Mouse (Mus musculus): ENCODE data around the gene Rtl8c.
A peak's percentile ranks its signal among the peaks of the same experiment; 100 is the strongest.
"Not testable (repeated sequence)": the region's sequence is repeated elsewhere in the genome, so short reads cannot be mapped to it uniquely, and the experiment has no call there.

The Rtl8c gene

DNA sequence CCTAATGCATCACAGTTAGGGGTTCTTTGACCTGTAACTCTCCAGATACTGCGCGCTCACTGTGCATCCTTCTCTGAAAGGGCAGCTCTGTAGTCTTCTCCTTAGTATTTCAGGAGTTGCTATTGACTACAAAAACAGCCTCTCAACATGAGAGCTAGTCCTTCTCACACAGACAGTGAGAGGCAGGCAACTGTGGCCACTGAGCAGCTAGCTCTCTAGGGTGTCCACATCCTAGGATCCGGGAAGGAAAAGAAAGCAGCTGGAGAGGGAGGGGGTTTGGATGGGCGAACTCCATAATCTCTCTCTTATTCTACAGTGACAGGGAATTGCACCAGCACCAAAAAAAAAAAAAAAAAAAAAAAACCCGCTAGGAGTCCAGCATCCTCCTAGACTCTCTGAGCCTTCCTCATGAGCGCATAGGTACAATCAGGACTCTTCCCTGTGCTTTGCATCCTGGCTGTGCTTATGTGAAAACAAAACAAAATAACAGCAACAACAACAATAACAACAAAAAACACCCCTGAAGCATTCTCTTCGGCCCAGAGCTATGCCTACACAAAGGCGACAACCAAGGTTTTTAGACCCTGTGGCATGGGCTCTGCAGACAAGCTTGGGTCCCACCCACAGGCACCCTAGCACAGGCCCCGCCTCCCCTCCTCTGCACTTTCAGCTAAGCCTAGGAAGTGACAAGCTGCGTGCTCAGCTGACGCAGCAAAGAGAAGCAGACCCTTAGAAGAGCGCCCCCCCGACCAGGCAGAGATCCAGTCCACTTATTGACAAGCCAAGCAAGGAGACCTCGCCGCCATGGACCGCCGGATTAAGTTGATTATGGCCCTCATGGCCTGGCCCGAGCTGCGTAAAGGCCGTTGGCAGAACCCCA lies at the start of gene Rtl8c:
Gene Rtl8c (plus strand): TSS at position 791 of the 880 bp plus-strand sequence.
- peak; percentile 64 for DNase-seq (ENCODE audit: low spot score)

DNA sequence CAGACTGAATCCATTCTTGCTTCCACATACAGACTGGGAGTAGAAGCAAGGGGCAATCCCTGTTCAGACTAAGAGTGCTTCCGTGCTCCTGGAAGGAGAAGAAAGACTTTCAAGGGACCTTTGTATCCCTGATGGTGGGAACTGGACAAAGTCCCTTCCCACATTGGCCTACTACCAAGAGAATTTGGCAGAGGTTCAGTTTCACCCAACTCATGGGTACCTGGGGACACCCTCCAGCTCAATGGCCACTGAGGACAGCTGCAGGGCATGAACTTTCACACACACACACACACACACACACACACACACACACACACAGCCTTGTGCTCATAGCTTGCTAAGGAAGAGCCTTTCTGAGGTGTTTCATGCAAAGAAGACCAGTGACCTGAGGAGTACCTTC lies 28.5 kb upstream of the Rtl8c start:
- no peak for DNase-seq (ENCODE audit: low spot score)

DNA sequence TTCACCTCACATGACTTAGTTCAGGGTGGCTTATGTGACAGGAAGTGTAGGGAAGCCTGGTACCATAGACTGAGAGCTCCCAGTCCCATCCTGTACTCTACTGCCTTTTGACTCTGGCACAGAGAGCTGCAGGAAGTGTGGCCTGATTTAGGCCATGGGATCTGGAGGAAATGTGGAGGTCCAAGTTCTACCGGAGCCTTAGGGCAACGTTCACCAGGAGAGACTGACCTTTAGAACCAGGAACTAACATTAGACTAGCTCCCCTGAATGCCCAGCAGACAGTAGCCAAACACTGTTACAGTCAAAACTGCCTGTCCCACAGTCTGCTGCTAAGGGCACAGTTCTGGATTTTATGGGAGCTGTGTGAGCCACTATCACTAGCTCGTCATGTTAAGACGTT lies 26.4 kb upstream of the Rtl8c start:
- not testable (repeated sequence) for DNase-seq (ENCODE audit: low spot score)

DNA sequence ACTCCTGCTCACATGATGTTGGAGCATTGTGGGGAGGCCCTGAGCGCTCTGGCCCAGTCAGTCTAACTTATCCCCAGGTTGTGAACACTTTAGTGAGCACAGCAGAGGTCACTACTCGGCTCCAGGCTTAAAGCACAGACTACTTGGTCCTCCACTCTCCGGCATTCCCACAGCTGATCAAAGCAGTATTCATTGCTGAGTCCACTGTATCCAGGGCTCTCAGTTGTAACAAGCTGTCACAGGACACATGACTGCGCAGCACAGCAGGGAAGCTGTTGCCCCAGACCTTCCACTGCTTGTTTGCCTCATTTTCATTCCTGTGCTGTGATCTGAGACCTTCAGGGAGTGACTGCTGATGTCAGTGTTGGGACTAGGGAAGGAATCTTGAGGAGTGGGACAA lies 24.4 kb upstream of the Rtl8c start:
- DNase-seq (ENCODE audit: low spot score), result not testable (repeated sequence)

DNA sequence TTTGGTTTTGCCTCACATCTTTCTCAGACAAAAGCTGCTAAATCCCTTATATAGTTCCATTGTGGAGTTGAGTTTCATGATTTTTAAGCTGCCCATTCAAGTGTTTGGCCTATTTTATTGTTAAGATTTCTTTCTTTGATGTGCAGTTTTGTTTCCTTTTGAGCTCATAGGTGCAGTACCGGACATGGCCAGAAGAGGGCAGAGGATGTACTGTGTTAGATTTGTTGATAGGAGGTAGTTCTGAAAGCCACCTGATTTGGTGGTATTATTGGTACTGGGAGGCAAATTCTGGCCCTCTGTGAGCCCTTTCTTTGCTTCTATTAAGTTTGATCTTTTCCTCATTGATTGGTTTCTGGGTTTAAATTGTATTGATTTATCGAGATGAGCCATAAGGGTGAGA lies 7.8 kb upstream of the Rtl8c start:
- peak; percentile 36 for DNase-seq (ENCODE audit: low spot score)

DNA sequence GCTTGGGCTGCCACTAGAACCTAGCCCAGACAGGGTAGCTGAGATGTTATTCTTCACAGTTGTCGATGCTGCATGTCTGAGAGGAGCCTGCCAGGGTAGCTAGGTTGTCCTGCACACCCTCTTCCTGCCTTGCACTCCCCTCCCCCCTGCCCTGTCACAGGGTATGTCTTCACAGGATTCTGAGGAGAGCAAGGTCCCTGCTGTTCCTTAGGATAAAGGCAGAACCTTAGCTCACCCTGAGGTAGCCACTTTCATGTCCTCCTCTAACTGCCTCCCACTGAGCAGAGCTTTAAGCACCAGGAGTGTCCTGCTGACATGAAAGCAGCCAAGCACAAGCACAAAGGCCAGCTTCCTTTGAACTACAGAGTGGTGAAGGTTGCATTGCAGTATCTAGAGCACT lies 1.7 kb upstream of the Rtl8c start:
- not testable (repeated sequence) for DNase-seq (ENCODE audit: low spot score)

DNA sequence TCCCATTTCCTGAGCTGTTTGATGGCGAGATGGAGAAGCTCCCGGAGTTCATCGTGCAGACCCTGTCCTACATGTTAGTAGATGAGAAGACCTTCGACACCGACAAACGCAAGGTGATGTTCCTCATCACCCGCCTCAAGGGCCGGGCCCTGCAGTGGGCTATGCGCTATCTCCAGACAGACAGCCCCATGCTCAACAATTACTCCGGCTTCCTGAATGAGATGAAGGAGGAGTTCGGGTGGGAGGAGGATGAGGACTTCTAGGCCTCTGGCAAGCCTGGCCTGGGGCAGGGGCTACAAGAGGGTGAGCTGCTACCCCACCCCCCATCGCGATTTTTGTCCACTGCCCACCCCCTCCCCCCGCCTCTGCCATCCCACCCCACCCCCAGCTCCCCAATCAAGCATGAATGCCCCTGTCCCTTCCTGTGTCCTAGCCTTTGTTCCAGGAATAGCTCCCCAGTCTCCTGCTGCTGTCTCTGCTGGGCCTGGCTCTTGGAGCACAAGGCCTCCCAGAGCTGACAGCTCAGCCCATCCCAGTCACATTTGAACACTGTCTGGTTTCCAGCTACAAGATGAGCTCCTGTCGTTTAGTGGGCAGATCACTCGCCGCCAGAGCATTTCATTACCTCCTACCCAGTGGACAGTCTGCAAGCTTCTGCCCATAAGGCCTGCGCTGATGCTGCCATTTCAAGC lies 436 bp downstream of the Rtl8c start:
- no peak for DNase-seq (ENCODE audit: low spot score)

DNA sequence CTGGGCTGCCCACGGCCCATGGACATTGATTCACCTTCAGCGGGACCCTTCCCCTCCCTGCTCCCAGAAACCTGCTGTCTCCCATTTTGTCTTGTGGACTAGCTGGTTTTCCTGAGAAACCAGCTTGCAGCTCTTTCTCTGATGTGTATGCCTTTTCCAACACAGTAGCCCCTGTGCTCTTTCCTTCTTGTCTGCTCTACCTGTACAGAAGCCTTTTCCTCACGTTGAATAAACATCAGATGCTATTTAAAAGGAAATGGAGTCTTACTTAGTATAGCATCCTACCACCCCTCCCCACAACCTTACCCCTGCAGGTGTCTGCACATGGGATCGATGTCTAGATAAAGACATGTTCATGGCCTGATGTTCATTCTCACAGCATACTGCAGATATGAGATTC lies 1.0 kb downstream of the Rtl8c start, which contains the start of gene Gm14597:
Gene Gm14597 (minus strand): TSS at position 101 of the 400 bp plus-strand sequence.
- DNase-seq (ENCODE audit: low spot score), result not testable (repeated sequence)

DNA sequence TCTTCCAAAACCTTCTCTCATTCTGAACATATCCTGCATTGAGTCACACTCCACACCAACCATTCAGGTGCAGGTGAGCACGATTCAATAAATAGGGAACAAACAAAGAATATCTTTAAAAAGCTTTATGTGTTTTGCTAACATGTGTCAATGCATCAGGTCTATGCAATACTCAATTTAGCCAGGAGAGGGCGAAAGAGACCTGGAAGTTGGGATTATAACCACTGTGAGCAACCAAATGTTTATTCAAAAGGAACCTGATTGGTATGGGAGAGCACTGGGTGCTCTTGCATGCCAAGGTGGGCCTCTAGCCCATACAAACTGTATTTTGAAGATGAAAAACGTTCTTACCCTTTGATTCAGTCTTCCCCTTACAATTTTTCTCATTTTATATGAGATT lies 2.7 kb downstream of the Rtl8c start:
- DNase-seq (ENCODE audit: low spot score), result peak; percentile 52

DNA sequence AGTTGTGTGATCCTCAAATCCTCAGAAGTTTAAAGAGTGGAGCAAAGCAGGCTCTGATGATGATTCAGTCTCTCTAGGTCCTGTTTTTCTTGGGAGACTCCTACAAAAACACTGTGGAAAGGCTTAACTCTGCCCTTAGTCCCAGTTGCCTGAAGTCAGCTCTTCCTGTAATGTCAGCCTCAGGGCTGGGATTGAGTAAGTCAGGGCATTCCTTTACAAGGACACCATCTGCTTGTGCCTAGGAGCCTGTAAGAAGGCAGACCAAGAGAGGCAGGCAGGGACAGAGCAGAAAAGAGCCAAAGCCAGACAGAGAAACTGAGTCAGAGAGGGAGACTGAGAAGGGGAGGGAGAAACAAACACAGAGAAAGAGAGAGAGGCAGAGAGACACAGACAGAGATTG lies 3.6 kb downstream of the Rtl8c start:
- not testable (repeated sequence) for DNase-seq (ENCODE audit: low spot score)

DNA sequence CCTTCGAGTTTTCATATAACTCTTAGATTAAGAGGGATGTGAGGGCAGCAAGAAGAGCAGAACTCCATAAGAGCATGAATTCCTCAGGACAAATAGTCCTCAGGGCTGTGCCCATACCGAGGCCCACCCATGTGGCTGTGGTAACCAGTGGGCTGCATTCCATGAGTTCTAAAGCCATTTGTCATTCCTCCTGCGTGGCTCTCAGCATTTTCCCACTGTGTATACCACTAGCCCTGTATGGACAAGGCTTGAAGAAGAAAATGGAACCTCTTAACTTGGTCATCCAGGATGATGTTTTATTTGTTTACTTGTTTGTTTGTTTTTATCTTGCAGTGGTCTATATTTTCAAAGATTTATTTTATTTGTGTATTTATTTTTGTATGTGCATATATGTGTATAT lies 30.3 kb downstream of the Rtl8c start:
- DNase-seq (ENCODE audit: low spot score), result not testable (repeated sequence)

DNA sequence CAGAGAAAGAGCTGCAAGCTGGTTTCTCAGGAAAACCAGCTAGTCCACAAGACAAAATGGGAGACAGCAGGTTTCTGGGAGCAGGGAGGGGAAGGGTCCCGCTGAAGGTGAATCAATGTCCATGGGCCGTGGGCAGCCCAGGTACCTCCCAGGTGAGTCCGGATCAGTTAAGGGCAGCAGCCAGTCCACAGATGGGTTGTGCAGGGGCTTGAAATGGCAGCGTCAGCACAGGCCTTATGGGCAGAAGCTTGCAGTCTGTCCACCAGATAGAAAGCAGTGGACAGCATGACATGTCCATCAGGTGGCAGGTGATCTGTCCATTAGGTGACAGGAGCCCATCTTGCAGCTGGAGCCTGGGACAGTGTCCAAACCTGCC lies 34.8 kb downstream of the Rtl8c start:
- DNase-seq (ENCODE audit: low spot score), result not testable (repeated sequence)

DNA sequence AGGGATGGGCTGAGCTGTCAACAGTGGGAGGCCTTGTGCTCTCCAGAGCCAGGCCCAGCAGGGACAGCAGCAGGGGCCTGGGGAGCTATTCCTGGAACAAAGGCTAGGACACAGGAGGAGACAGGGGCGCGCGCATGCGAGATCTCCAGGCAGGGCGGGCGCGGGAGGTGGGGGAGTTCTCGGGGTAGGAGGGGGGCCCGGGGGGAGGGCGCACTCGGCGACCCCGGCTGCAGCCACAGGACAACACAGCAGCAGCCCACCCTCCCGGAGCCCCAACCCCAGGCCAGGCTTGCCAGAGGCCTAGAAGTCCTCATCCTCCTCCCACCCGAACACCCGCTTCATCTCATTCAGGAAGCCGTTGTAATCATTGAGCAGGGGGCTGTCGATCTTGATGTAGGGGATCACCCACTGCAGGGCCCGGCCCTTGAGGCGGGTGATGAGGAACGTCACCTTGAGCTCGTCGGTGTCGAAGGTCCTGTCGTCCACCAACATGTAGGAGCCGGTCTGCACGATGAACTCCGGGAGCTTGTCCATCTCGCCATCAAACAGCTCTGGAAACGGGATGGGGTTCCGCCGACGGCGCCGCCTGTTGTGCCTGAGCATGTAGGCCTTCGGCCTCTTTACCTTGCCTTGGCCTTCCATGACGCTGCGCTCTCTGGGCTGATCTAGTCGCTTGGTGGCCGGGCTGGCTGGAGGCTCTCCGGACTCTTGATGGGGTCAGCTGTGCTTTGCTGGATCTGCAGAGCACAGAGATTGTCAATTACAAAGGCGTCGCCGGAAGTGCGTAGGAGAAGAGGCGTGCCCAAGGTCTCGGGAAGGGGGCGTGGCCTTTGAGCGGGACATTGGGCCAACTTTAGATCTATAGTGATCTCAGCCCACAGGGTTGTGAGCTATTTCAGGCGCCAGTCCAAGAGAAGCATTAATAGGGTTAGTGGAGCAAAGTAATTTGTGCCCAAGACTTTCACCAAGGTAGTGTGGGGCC lies 35.4 kb downstream of the Rtl8c start, which contains the start of gene Rtl8a:
Gene Rtl8a (minus strand): TSS at position 703 of the 982 bp plus-strand sequence.
- DNase-seq (ENCODE audit: low spot score), result peak; percentile 70

DNA sequence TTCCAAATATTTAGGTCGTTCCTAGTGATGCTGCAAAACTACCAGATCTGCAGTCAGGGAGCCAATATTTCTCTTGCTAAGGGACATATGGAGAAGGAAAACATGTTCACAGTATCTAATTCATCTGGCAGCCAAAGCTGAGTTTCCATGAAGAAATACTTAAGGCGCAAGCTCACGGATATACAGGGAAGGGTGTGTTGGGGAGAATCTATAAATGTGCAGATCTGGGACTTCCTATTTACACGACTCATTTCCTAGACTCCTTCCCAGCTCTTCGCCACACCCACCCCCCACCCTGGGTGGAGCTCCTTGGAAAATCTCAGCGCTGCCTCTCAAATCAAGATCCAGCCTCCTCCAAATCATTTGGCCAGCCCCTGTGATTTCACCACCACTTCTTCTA lies 38.1 kb downstream of the Rtl8c start:
- no peak for DNase-seq (ENCODE audit: low spot score)

DNA sequence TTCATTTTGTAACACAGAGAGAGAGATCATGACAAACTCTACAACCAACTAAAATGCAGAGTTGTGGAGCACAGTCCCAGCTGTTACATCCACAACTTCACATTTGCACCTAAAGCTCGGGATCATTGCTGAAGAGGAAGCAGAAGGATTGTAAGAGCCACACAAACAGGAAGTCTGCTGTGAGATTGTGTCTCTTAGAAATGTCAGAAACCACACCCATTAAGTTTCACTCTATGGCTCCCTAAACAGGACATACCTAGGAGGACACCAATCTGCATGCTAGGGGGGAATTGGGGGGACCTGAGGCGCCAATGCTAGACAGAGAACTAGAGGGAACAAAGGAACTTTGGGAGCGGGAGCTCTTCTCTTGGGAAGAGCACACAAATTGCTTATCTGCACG lies 45.1 kb downstream of the Rtl8c start:
- not testable (repeated sequence) for DNase-seq (ENCODE audit: low spot score)

Measured in T-cell, adult 2 months (primary cell).